Comparison of ENCODE assay signal across 10 mouse cellular contexts in the genomic region with DNA sequence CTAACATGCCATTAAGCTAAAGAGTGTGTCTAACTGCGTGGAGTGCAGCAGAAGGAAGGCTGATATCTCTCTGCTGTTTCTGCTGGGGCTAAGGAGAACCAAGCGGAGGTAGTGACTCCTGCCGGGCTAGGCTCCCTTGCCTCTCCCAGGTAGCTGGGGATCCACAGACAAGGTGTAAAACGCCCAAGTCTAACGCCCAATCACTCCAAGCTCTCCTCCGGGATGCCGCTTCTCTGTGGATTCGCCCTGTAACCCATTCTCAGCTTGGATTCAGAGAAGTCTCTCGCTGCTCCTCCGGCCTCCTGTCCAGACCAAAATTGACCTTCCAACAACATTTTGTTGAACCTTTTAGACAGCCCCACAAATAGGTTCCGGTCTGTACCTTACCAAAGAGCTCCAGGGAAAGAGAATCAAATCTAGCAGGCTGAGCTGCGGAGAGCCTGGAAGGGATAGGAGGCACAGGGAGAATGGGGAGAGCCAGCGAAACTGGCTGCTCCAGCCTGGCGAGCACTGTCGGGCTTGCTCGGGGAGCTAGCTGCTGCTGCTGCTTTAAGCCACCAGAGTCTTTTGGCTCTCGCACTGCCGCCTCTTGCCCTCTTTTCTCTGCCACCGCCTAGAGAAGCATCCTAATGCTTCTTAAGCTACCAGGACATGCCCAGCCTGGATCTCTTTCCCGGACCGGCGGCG. TPM values are rescaled to one million over a fixed set of nuclear protein-coding genes. Genes with fewer than 3 reads are reported as not detected.
A peak's percentile ranks its signal among the peaks of the same experiment; 100 is the strongest.
DNase-seq lines count a peak whose midpoint lies in the region; ATAC-seq and TF ChIP-seq lines count a peak whose summit lies in the region.
"Had no signal": no experiment of that assay in that cellular context is flagged by ENCODE, and none has a peak within 500 bp of the region (broad histone marks: within the 10 kb centered on the region; RNA-seq: fewer than 3 reads in every experiment).

No protein-coding gene starts in this region.

- DNase-seq in lung, postnatal 0 days (ENCODE audit: low spot score): peak; percentile 13
- DNase-seq in lung, postnatal 4 days: no peak
- DNase-seq in cerebellum, adult 9-11 months: peak; percentile 67
- peak; percentile 14 to 19 for DNase-seq in frontal cortex, postnatal 14 days (ENCODE audit: low spot score in 2 of 2)
- DNase-seq in left cerebral cortex, postnatal 25 days (ENCODE audit: low spot score in 2 of 2): peak; percentile 40 to 42
- DNase-seq in adrenal gland, adult 8-10 months: no peak

- H3K27ac ChIP-seq in lung, postnatal 0 days (ENCODE audit: low read length): no peak overlapping the region

- H3K4me3 ChIP-seq in lung, postnatal 0 days (ENCODE audit: low read depth, low read length): peak overlapping the region; percentile 46
- H3K4me3 ChIP-seq in myocyte: peak overlapping the region; percentile 40

- 2% methylated on average over 23 of the region's 23 CpGs for WGBS in lung, postnatal 0 days

- peak; percentile 34 for ATAC-seq in lung, postnatal 0 days
- ATAC-seq in erythroid progenitor cell, adult 5-6 weeks (replicated peaks; ENCODE audit: low FRiP score, poor library complexity, severe bottlenecking): no peak

- intact Hi-C loops in left cerebral cortex, postnatal 25 days (cut with DNase I): loop anchor here (1.0 to 10.0 kb wide), 4 partner anchors 342 to 668 kb away; a partner anchor contains a TSS

- peaks cover 12% of the 10 kb centered on the region for H3K4me1 ChIP-seq in lung, postnatal 0 days (ENCODE audit: insufficient read depth, low read depth, low read length)

- no peaks in the 10 kb centered on the region for H3K9me3 ChIP-seq in lung, postnatal 0 days (ENCODE audit: low read length)

- no peaks in the 10 kb centered on the region for H3K36me3 ChIP-seq in lung, postnatal 0 days (ENCODE audit: insufficient read depth, low read length)
- H3K36me3 ChIP-seq in myocyte (ENCODE audit: control insufficient read depth, insufficient read depth): no peaks in the 10 kb centered on the region

- no peak overlapping the region for H3K9ac ChIP-seq in lung, postnatal 0 days (replicated peaks; ENCODE audit: low read depth)

- no peak for TF ChIP-seq CTCF in lung, postnatal 0 days (IDR thresholded peaks at IDR 0.05)

- no peak for TF ChIP-seq EP300 in lung, postnatal 0 days (IDR thresholded peaks at IDR 0.05)

- peaks cover 23% of the 10 kb centered on the region for H3K27me3 ChIP-seq in lung, postnatal 0 days (replicated peaks; ENCODE audit: insufficient read depth, low read length)
- no peaks in the 10 kb centered on the region for H3K27me3 ChIP-seq in myocyte (ENCODE audit: control insufficient read depth, insufficient read depth, insufficient read length)

- H3K79me2 ChIP-seq in myocyte (ENCODE audit: control insufficient read depth, insufficient read depth): no peaks in the 10 kb centered on the region

- H3ac ChIP-seq in myocyte (ENCODE audit: control insufficient read depth, insufficient read length): no peak overlapping the region

- H3K4me2 ChIP-seq in lung, postnatal 0 days (replicated peaks; ENCODE audit: low read depth, low read length): peak overlapping the region; percentile 79
- H3K4me2 ChIP-seq in myocyte (ENCODE audit: low read depth): peak overlapping the region; percentile 63

- TF ChIP-seq POLR2A in myocyte (IDR thresholded peaks at IDR 0.05; ENCODE audit: insufficient read length, low read depth): no peak

TF ChIP-seq in myocyte, 11 proteins besides CTCF, POLR2A, EP300 and RAD21:
- TF ChIP-seq MYOD1 (IDR thresholded peaks at IDR 0.05; ENCODE audit: control insufficient read depth in 1 of 3, insufficient read length in 2 of 3, low read depth in 2 of 3): no peak

RNA-seq across cellular contexts. Expression of a gene that starts 26.1 kb away (rescaled TPM):
- polyA plus RNA-seq in lung, postnatal 0 days (2015; fragmentation: Nextera tagmentation; extraction: Ambion mirVana): 3.0 and 4.0 TPM in 2 replicates
- total RNA-seq in left cerebral cortex, postnatal 25 days (2021): 10 to 100 TPM; 49.4 to 52.2 TPM
- 5.1 TPM for polyA plus RNA-seq in myocyte (2012; fragmentation: generic; extraction: Trizol)
- total RNA-seq in adrenal gland, adult 8-10 months (2022): 10 to 100 TPM in 1 of 4 experiments, 1 to 10 TPM in 3; 7.5 to 14.6 (median 9.0) TPM
- not detected in 2 replicates for total RNA-seq in erythroid progenitor cell, adult 5-6 weeks (2015; ENCODE audit: low replicate concordance)
- not detected in 2 replicates for total RNA-seq in erythroid progenitor cell, adult 5-6 weeks (2017; ENCODE audit: low replicate concordance)
- total RNA-seq: common myeloid progenitor, adult 5-6 weeks; neutrophil, adult 5-6 weeks had no signal

Comparison
In these comparisons a context has a peak if more than half of its experiments do, and no peak if none do; other contexts are left out.
1. DNase-seq: peak in lung, postnatal 0 days (single experiment), cerebellum, adult 9-11 months (single experiment), frontal cortex, postnatal 14 days (2 of 2) and left cerebral cortex, postnatal 25 days (2 of 2); none in lung, postnatal 4 days (0 of 2) and adrenal gland, adult 8-10 months (single experiment).
2. RNA of a gene that starts 26.1 kb away (total RNA-seq): 49.4 to 52.2 TPM in left cerebral cortex, postnatal 25 days and 7.5 to 14.6 TPM in adrenal gland, adult 8-10 months; not detected in erythroid progenitor cell, adult 5-6 weeks; every median in the first group is over 4 times any median in the second.